Mouse (Mus musculus): ENCODE data around the gene Bst2.

Bst2 gene

GRCm38 (mm10) chr8:71485142-71486135, 51.8 kb downstream of the Bst2 start, which contains the start of gene Ano8:
Ano8 (minus strand) TSS chr8:71485963.
- peak; percentile 89 for DNase-seq (ENCODE audit: low read depth, low spot score)

DNA sequence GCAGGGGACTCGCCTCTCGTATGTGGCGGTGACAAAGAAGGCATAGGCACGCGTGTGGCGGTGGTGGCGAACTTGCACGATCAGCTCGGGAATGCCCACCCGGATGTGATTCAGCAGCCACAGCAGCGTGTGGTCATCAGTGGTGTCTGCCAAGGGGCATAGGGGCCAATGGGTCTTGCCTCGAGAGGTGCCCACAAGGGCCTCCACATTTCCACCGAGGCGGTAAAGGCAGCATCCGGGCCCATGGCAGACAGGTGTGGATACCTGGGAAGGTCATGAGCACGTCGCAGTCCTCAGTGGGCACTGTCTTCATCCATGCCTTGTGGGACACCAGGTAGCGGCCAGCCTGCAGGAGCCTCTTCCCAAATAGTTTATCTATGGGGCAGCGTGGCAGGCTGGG, 52.5 kb downstream of the Bst2 start:
- no peak for DNase-seq (ENCODE audit: low read depth, low spot score)
